Mouse (Mus musculus): ENCODE results near the gene Arfip1. TPM values are rescaled to one million over a fixed set of nuclear protein-coding genes. Genes with fewer than 3 reads are reported as not detected.

Arfip1 gene
- polyA plus RNA-seq, 1 experiment from 2014 or later = 47.2 TPM

- Histone ChIP-seq H3K27ac (replicated peaks; ENCODE audit: low read depth, low read length) (no peak overlapping the region), H3K9me3 (replicated peaks; ENCODE audit: control insufficient read depth, low read length) (no peaks in the 10 kb centered on the region), H3K9ac (replicated peaks; ENCODE audit: low read length) (no peak overlapping the region), H3K4me2 (ENCODE audit: low read depth, low read length) (no peak overlapping the region), H3K4me1 (ENCODE audit: control insufficient read depth, insufficient read depth, low read length) (no peaks in the 10 kb centered on the region), H3K27me3 (ENCODE audit: control insufficient read depth, insufficient read depth, low read length) (no peaks in the 10 kb centered on the region), H3K36me3 (replicated peaks; ENCODE audit: control insufficient read depth, insufficient read depth, low read depth, low read length) (no peaks in the 10 kb centered on the region), H3K4me3 (ENCODE audit: low read depth, low read length) (no peak overlapping the region)
- ATAC-seq (replicated peaks; ENCODE audit: insufficient number of reproducible peaks, low FRiP score, low TSS enrichment, low read depth) (no peak), DNase-seq (ENCODE audit: low spot score) (no peak)
Observed at GRCm38 (mm10) chr3:84540640-84541039, 41.8 kb downstream of the Arfip1 start.

- no peak for DNase-seq (ENCODE audit: low spot score)
- no peak for ATAC-seq (replicated peaks; ENCODE audit: insufficient number of reproducible peaks, low FRiP score, low TSS enrichment, low read depth)
- Histone ChIP-seq H3K27ac (replicated peaks; ENCODE audit: low read depth, low read length) (no peak overlapping the region), H3K27me3 (ENCODE audit: control insufficient read depth, insufficient read depth, low read length) (no peaks in the 10 kb centered on the region), H3K9ac (replicated peaks; ENCODE audit: low read length) (no peak overlapping the region), H3K36me3 (replicated peaks; ENCODE audit: control insufficient read depth, insufficient read depth, low read depth, low read length) (no peaks in the 10 kb centered on the region), H3K4me1 (ENCODE audit: control insufficient read depth, insufficient read depth, low read length) (no peaks in the 10 kb centered on the region), H3K9me3 (replicated peaks; ENCODE audit: control insufficient read depth, low read length) (no peaks in the 10 kb centered on the region), H3K4me2 (ENCODE audit: low read depth, low read length) (no peak overlapping the region), H3K4me3 (ENCODE audit: low read depth, low read length) (no peak overlapping the region)
- 84% methylated on average over 6 of the region's 6 CpGs for WGBS
Observed at GRCm38 (mm10) chr3:84536987-84537386, 45.4 kb downstream of the Arfip1 start.

- no peak for DNase-seq (ENCODE audit: low spot score)
- H3K4me2 ChIP-seq (ENCODE audit: low read depth, low read length) = no peak overlapping the region
- ATAC-seq (replicated peaks; ENCODE audit: insufficient number of reproducible peaks, low FRiP score, low TSS enrichment, low read depth) = no peak
- no peak overlapping the region for H3K27ac ChIP-seq (replicated peaks; ENCODE audit: low read depth, low read length)
- no peaks in the 10 kb centered on the region for H3K27me3 ChIP-seq (ENCODE audit: control insufficient read depth, insufficient read depth, low read length)
- no peaks in the 10 kb centered on the region for H3K9me3 ChIP-seq (replicated peaks; ENCODE audit: control insufficient read depth, low read length)
- H3K4me1 ChIP-seq (ENCODE audit: control insufficient read depth, insufficient read depth, low read length) = no peaks in the 10 kb centered on the region
- no peak overlapping the region for H3K4me3 ChIP-seq (ENCODE audit: low read depth, low read length)
- no peak overlapping the region for H3K9ac ChIP-seq (replicated peaks; ENCODE audit: low read length)
- WGBS = 82% methylated on average over 5 of the region's 5 CpGs
- H3K36me3 ChIP-seq (replicated peaks; ENCODE audit: control insufficient read depth, insufficient read depth, low read depth, low read length) = no peaks in the 10 kb centered on the region
Observed at GRCm38 (mm10) chr3:84533227-84533626, 49.2 kb downstream of the Arfip1 start.

- no peak for ATAC-seq (replicated peaks; ENCODE audit: insufficient number of reproducible peaks, low FRiP score, low TSS enrichment, low read depth)
- DNase-seq (ENCODE audit: low spot score) = no peak
- H3K27ac ChIP-seq (replicated peaks; ENCODE audit: low read depth, low read length) = no peak overlapping the region
- H3K4me2 ChIP-seq (ENCODE audit: low read depth, low read length) = no peak overlapping the region
- H3K9ac ChIP-seq (replicated peaks; ENCODE audit: low read length) = no peak overlapping the region
- H3K36me3 ChIP-seq (replicated peaks; ENCODE audit: control insufficient read depth, insufficient read depth, low read depth, low read length) = no peaks in the 10 kb centered on the region
- H3K4me1 ChIP-seq (ENCODE audit: control insufficient read depth, insufficient read depth, low read length) = no peaks in the 10 kb centered on the region
- H3K4me3 ChIP-seq (ENCODE audit: low read depth, low read length) = no peak overlapping the region
- no peaks in the 10 kb centered on the region for H3K9me3 ChIP-seq (replicated peaks; ENCODE audit: control insufficient read depth, low read length)
- whole genome bisulfite sequencing = 79% methylated on average over 2 of the region's 2 CpGs
- H3K27me3 ChIP-seq (ENCODE audit: control insufficient read depth, insufficient read depth, low read length) = no peaks in the 10 kb centered on the region
Observed at GRCm38 (mm10) chr3:84529021-84529420, 53.4 kb downstream of the Arfip1 start.

GRCm38 (mm10) chr3:84524952-84525351, 57.5 kb downstream of the Arfip1 start:
- no peak overlapping the region for H3K27ac ChIP-seq (replicated peaks; ENCODE audit: low read depth, low read length)
- no peaks in the 10 kb centered on the region for H3K4me1 ChIP-seq (ENCODE audit: control insufficient read depth, insufficient read depth, low read length)
- ATAC-seq (replicated peaks; ENCODE audit: insufficient number of reproducible peaks, low FRiP score, low TSS enrichment, low read depth) (no peak), DNase-seq (ENCODE audit: low spot score) (no peak)
- H3K9ac ChIP-seq (replicated peaks; ENCODE audit: low read length) = no peak overlapping the region
- 79% methylated on average over 1 of the region's 1 CpGs for WGBS
- H3K27me3 ChIP-seq (ENCODE audit: control insufficient read depth, insufficient read depth, low read length) = no peaks in the 10 kb centered on the region
- H3K4me2 ChIP-seq (ENCODE audit: low read depth, low read length) = no peak overlapping the region
- H3K36me3 ChIP-seq (replicated peaks; ENCODE audit: control insufficient read depth, insufficient read depth, low read depth, low read length) = no peaks in the 10 kb centered on the region
- no peaks in the 10 kb centered on the region for H3K9me3 ChIP-seq (replicated peaks; ENCODE audit: control insufficient read depth, low read length)
- H3K4me3 ChIP-seq (ENCODE audit: low read depth, low read length) = no peak overlapping the region

GRCm38 (mm10) chr3:84516163-84516562, 66.3 kb downstream of the Arfip1 start:
- no peaks in the 10 kb centered on the region for H3K36me3 ChIP-seq (replicated peaks; ENCODE audit: control insufficient read depth, insufficient read depth, low read depth, low read length)
- no peak overlapping the region for H3K9ac ChIP-seq (replicated peaks; ENCODE audit: low read length)
- DNase-seq (ENCODE audit: low spot score) (no peak), ATAC-seq (replicated peaks; ENCODE audit: insufficient number of reproducible peaks, low FRiP score, low TSS enrichment, low read depth) (no peak)
- no peaks in the 10 kb centered on the region for H3K9me3 ChIP-seq (replicated peaks; ENCODE audit: control insufficient read depth, low read length)
- WGBS = 92% methylated on average over 3 of the region's 3 CpGs
- no peak overlapping the region for H3K27ac ChIP-seq (replicated peaks; ENCODE audit: low read depth, low read length)
- no peaks in the 10 kb centered on the region for H3K27me3 ChIP-seq (ENCODE audit: control insufficient read depth, insufficient read depth, low read length)
- no peak overlapping the region for H3K4me2 ChIP-seq (ENCODE audit: low read depth, low read length)
- H3K4me1 ChIP-seq (ENCODE audit: control insufficient read depth, insufficient read depth, low read length) = no peaks in the 10 kb centered on the region
- no peak overlapping the region for H3K4me3 ChIP-seq (ENCODE audit: low read depth, low read length)

GRCm38 (mm10) chr3:84512774-84513515, 69.5 kb downstream of the Arfip1 start:
- WGBS = 65% methylated on average over 6 of the region's 6 CpGs
- H3K36me3 ChIP-seq (replicated peaks; ENCODE audit: control insufficient read depth, insufficient read depth, low read depth, low read length) = no peaks in the 10 kb centered on the region
- H3K4me3 ChIP-seq (ENCODE audit: low read depth, low read length) = no peak overlapping the region
- no peaks in the 10 kb centered on the region for H3K4me1 ChIP-seq (ENCODE audit: control insufficient read depth, insufficient read depth, low read length)
- no peaks in the 10 kb centered on the region for H3K27me3 ChIP-seq (ENCODE audit: control insufficient read depth, insufficient read depth, low read length)
- H3K9me3 ChIP-seq (replicated peaks; ENCODE audit: control insufficient read depth, low read length) = no peaks in the 10 kb centered on the region
- DNase-seq (ENCODE audit: low spot score) (no peak), ATAC-seq (replicated peaks; ENCODE audit: insufficient number of reproducible peaks, low FRiP score, low TSS enrichment, low read depth) (no peak)
- H3K9ac ChIP-seq (replicated peaks; ENCODE audit: low read length) = no peak overlapping the region
- H3K4me2 ChIP-seq (ENCODE audit: low read depth, low read length) = no peak overlapping the region
- H3K27ac ChIP-seq (replicated peaks; ENCODE audit: low read depth, low read length) = no peak overlapping the region

GRCm38 (mm10) chr3:84505193-84505592, 77.2 kb downstream of the Arfip1 start:
- Histone ChIP-seq H3K9ac (replicated peaks; ENCODE audit: low read length) (no peak overlapping the region), H3K27ac (replicated peaks; ENCODE audit: low read depth, low read length) (no peak overlapping the region), H3K27me3 (ENCODE audit: control insufficient read depth, insufficient read depth, low read length) (no peaks in the 10 kb centered on the region), H3K4me2 (ENCODE audit: low read depth, low read length) (no peak overlapping the region), H3K36me3 (replicated peaks; ENCODE audit: control insufficient read depth, insufficient read depth, low read depth, low read length) (no peaks in the 10 kb centered on the region), H3K4me3 (ENCODE audit: low read depth, low read length) (no peak overlapping the region), H3K9me3 (replicated peaks; ENCODE audit: control insufficient read depth, low read length) (no peaks in the 10 kb centered on the region), H3K4me1 (ENCODE audit: control insufficient read depth, insufficient read depth, low read length) (no peaks in the 10 kb centered on the region)
- no peak for ATAC-seq (replicated peaks; ENCODE audit: insufficient number of reproducible peaks, low FRiP score, low TSS enrichment, low read depth)
- 86% methylated on average over 4 of the region's 4 CpGs for WGBS
- DNase-seq (ENCODE audit: low spot score) = no peak

All from embryonic facial prominence, embryonic 11.5 days (tissue).